Mouse (Mus musculus) stomach, embryonic 16.5 days (tissue): Measurements from ENCODE around the gene Phox2b. TPM values are rescaled to one million over a fixed set of nuclear protein-coding genes. Genes with fewer than 3 reads are reported as not detected.

ENCODE experiments used
- ATAC-seq: fragments of 200-750 bp; cut with Nextera tagmentation; 2 replicates; pipeline ENCODE4 v1.8.0; 2017; ENCODE audit warnings: moderate number of reproducible peaks, moderate TSS enrichment; ENCODE audit not compliant: insufficient read depth, low FRiP score
- H3K27ac ChIP-seq: fragments of 300-500 bp; sonication (generic); 2 replicates; pipeline ENCODE4 v1.5.1; 2014; ENCODE audit warnings: low read length
- H3K27me3 ChIP-seq: fragments of 300-500 bp; sonication (generic); 2 replicates; pipeline ENCODE4 v1.6.1; 2014; ENCODE audit warnings: low read length, control low read depth, mixed read lengths; ENCODE audit not compliant: control insufficient read depth, insufficient read depth
- H3K36me3 ChIP-seq: fragments of 300-500 bp; sonication (generic); 2 replicates; pipeline ENCODE4 v1.6.1; 2014; ENCODE audit warnings: low read length; ENCODE audit not compliant: control insufficient read depth, insufficient read depth
- H3K4me1 ChIP-seq: fragments of 300-500 bp; sonication (generic); 2 replicates; pipeline ENCODE4 v1.6.1; 2014; ENCODE audit warnings: low read length, control low read depth, mixed read lengths; ENCODE audit not compliant: control insufficient read depth, insufficient read depth
- H3K4me2 ChIP-seq: fragments of 300-500 bp; sonication (generic); 2 replicates; pipeline ENCODE4 v1.6.1; 2014; ENCODE audit warnings: low read depth, low read length, mixed read lengths
- H3K4me3 ChIP-seq: fragments of 300-500 bp; sonication (generic); replicated peaks from 2 replicates; pipeline ENCODE4 v1.5.1; 2014; ENCODE audit warnings: mild to moderate bottlenecking, low read length
- H3K9ac ChIP-seq: fragments of 300-500 bp; sonication (generic); 2 replicates; pipeline ENCODE4 v1.6.1; 2014; ENCODE audit warnings: low read length
- H3K9me3 ChIP-seq: fragments of 300-500 bp; sonication (generic); replicated peaks from 2 replicates; pipeline ENCODE4 v1.6.1; 2016; ENCODE audit warnings: low read length, control low read depth; ENCODE audit not compliant: control insufficient read depth
- WGBS: fragments of 180-500 bp; shearing (Covaris S2); extraction: QIAGEN DNeasy Blood & Tissue Kit; methylation state at CpG from one replicate; pipeline ENCODE4 v1.1.7; 2014; 5-methylcytosine and 5-hydroxymethylcytosine counted together
- polyA plus RNA-seq: library from polyadenylated mRNA; unstranded; fragments of >200 nt; fragmentation: Nextera tagmentation; extraction: Ambion mirVana; gene quantifications from 2 replicates; pipeline ENCODE4 v1.2.1, GENCODE M21; 2015

Gene Phox2b
- polyA plus RNA-seq, 1 experiment from 2014 or later = 11.9 TPM

- peak overlapping the region; percentile 46 for H3K4me2 ChIP-seq
- ATAC-seq = no peak
- H3K4me1 ChIP-seq = peaks cover 2% of the 10 kb centered on the region; the same call in 1 of the 2 replicates
- H3K27ac ChIP-seq = peak overlapping the region; percentile 46; the same call in 1 of the 2 replicates
- peak overlapping the region; percentile 35 for H3K9ac ChIP-seq
- under 1% methylated on average over 47 of the region's 47 CpGs for WGBS
- H3K9me3 ChIP-seq = no peaks in the 10 kb centered on the region
- H3K36me3 ChIP-seq = no peaks in the 10 kb centered on the region
- peak overlapping the region; percentile 39 for H3K4me3 ChIP-seq
- H3K27me3 ChIP-seq = peaks cover 84% of the 10 kb centered on the region
Measured at GRCm38 (mm10) chr5:67095651-67096377, 3.3 kb downstream of the Phox2b start.

DNA sequence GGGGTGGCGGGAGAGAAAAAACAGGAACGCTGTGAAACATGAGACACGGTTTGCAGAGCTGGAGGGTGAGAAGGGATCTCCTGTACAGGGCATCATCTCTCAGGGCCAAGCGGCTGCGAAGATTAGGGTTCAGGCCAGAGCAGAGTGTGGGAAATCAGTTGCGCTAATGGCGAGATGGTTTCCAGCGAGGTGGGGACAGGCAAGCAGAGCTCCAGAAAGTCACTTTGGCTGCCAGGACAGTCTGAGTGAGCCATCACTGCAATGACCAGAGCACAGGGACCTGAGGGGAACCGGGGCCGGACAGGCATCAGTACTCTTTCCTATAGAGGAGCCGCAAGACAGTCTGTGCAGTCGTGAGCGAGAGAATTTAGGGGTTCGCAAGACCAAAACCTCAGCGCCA is 3.9 kb downstream of the Phox2b start:
- H3K4me3 ChIP-seq = peak overlapping the region; percentile 9; the same call in 1 of the 2 replicates

GRCm38 (mm10) chr5:67093991-67094390 is 5.1 kb downstream of the Phox2b start:
- no peaks in the 10 kb centered on the region for H3K36me3 ChIP-seq
- H3K4me2 ChIP-seq = no peak overlapping the region
- 16% methylated on average over 2 of the region's 2 CpGs for WGBS
- no peaks in the 10 kb centered on the region for H3K9me3 ChIP-seq
- no peak overlapping the region for H3K9ac ChIP-seq
- no peak overlapping the region for H3K27ac ChIP-seq
- H3K4me3 ChIP-seq = no peak overlapping the region; the same call in 1 of the 2 replicates
- ATAC-seq = no peak
- H3K4me1 ChIP-seq = peaks cover 2% of the 10 kb centered on the region; the same call in 1 of the 2 replicates
- peaks cover 77% of the 10 kb centered on the region for H3K27me3 ChIP-seq

More for the DNA sequence above, 3.9 kb downstream of the Phox2b start:
- H3K27ac ChIP-seq = peak overlapping the region; percentile 26; the same call in 1 of the 2 replicates
- H3K27me3 ChIP-seq = peaks cover 84% of the 10 kb centered on the region
- no peak overlapping the region for H3K9ac ChIP-seq
- no peaks in the 10 kb centered on the region for H3K9me3 ChIP-seq
- no peaks in the 10 kb centered on the region for H3K36me3 ChIP-seq
- whole genome bisulfite sequencing = 3% methylated on average over 15 of the region's 15 CpGs
- peaks cover 2% of the 10 kb centered on the region; the same call in 1 of the 2 replicates for H3K4me1 ChIP-seq
- ATAC-seq = no peak
- H3K4me2 ChIP-seq = no peak overlapping the region

- peaks cover 62% of the 10 kb centered on the region for H3K27me3 ChIP-seq
- WGBS = 12% methylated on average over 4 of the region's 4 CpGs
- no peak for ATAC-seq
Measured at GRCm38 (mm10) chr5:67091766-67092165, 7.3 kb downstream of the Phox2b start.

GRCm38 (mm10) chr5:67090856-67091255 is 8.2 kb downstream of the Phox2b start:
- ATAC-seq = no peak
- no peaks in the 10 kb centered on the region for H3K36me3 ChIP-seq
- WGBS = 59% methylated on average over 5 of the region's 5 CpGs
- H3K4me1 ChIP-seq = peaks cover under 1% of the 10 kb centered on the region; the same call in 1 of the 2 replicates
- no peak overlapping the region for H3K4me3 ChIP-seq
- no peak overlapping the region for H3K27ac ChIP-seq
- H3K4me2 ChIP-seq = no peak overlapping the region
- H3K27me3 ChIP-seq = peaks cover 56% of the 10 kb centered on the region
- no peaks in the 10 kb centered on the region for H3K9me3 ChIP-seq
- no peak overlapping the region for H3K9ac ChIP-seq

More at GRCm38 (mm10) chr5:67091766-67092165, 7.3 kb downstream of the Phox2b start:
- H3K4me2 ChIP-seq = no peak overlapping the region
- no peak overlapping the region for H3K27ac ChIP-seq
- peaks cover 2% of the 10 kb centered on the region; the same call in 1 of the 2 replicates for H3K4me1 ChIP-seq
- H3K9ac ChIP-seq = no peak overlapping the region
- no peaks in the 10 kb centered on the region for H3K9me3 ChIP-seq
- no peaks in the 10 kb centered on the region for H3K36me3 ChIP-seq
- H3K4me3 ChIP-seq = no peak overlapping the region

DNA sequence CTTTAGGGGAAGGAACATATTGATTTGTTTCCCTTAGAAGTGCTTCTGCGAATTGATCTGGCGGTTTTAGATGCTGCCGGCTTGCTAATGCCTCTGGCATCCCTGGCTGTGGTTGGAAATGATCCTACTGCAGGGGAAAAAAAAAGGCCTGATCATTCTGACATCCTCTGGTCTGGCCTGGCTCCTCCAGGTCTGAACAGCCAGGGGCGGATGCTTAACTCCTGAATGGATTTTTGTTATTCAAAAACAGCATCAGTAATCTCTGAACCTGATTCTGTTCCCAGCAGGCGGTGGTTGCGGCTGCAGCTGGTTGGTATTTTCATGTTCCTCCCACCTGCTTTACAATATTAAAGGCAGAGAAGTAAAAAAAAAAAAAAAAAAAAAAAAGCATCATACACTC is 16.0 kb downstream of the Phox2b start:
- 37% methylated on average over 6 of the region's 6 CpGs for WGBS
- 0 out of 2 replicates have a peak, but pooled peaks cover 8% of the 10 kb centered on the region for H3K27me3 ChIP-seq

GRCm38 (mm10) chr5:67063596-67063995 is 35.5 kb downstream of the Phox2b start:
- ATAC-seq = no peak
- WGBS = 73% methylated on average over 9 of the region's 9 CpGs

More for the DNA sequence above, 16.0 kb downstream of the Phox2b start:
- H3K4me3 ChIP-seq = no peak overlapping the region
- no peaks in the 10 kb centered on the region for H3K9me3 ChIP-seq
- H3K27ac ChIP-seq = no peak overlapping the region
- no peak for ATAC-seq
- H3K36me3 ChIP-seq = no peaks in the 10 kb centered on the region
- H3K4me1 ChIP-seq = no peaks in the 10 kb centered on the region
- H3K4me2 ChIP-seq = no peak overlapping the region
- H3K9ac ChIP-seq = no peak overlapping the region

DNA sequence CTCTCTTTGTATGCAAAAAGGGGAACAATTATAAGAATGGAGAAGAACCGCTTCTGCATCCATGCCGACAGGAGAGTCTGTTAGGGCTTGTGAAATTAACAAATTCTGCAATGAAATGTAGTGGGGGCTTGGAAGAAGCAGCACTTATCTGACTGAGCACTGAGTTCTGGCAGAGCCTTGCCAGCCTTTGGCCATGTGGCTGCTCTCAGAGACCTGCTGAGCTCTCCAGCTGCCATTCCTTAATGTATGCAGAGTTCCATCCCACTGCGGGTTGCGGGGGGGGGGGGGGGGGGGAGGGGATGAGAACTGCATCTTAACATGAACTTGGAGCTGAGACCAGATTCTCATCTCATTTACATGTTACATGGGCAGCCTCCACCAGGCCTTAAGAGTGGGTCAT is 38.6 kb downstream of the Phox2b start:
- Histone ChIP-seq H3K9ac (no peak overlapping the region), H3K36me3 (no peaks in the 10 kb centered on the region), H3K27me3 (no peaks in the 10 kb centered on the region), H3K27ac (no peak overlapping the region), H3K4me3 (no peak overlapping the region), H3K4me1 (no peaks in the 10 kb centered on the region), H3K4me2 (no peak overlapping the region), H3K9me3 (no peaks in the 10 kb centered on the region)
- WGBS = 53% methylated on average over 3 of the region's 4 CpGs
- ATAC-seq = no peak

More at GRCm38 (mm10) chr5:67063596-67063995, 35.5 kb downstream of the Phox2b start:
- H3K4me1 ChIP-seq = no peaks in the 10 kb centered on the region
- no peaks in the 10 kb centered on the region for H3K36me3 ChIP-seq
- H3K9me3 ChIP-seq = no peaks in the 10 kb centered on the region
- no peak overlapping the region for H3K27ac ChIP-seq
- no peak overlapping the region for H3K4me2 ChIP-seq
- H3K4me3 ChIP-seq = no peak overlapping the region
- H3K27me3 ChIP-seq = no peaks in the 10 kb centered on the region
- H3K9ac ChIP-seq = no peak overlapping the region

DNA sequence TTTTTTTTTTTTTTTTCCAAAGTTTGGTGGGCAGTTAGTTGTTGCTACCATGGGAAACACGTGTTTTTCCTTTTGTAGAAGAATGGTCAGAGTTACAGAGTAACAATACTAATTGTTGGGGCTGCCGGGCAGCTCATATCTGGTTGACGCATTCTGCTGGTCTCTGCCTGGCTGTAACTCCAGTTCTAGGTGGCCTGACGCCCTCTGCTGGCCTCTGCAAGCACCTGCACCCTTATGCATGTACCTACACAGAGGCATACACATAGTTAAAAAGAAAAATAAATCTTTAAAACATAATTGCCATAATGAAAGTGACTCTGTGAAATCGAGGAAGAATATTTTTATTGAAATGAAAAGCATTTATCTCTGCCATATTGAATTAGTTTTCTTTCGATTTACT is 41.3 kb downstream of the Phox2b start:
- Histone ChIP-seq H3K4me3 (no peak overlapping the region), H3K9ac (no peak overlapping the region), H3K9me3 (no peaks in the 10 kb centered on the region), H3K4me2 (no peak overlapping the region), H3K4me1 (no peaks in the 10 kb centered on the region), H3K27me3 (no peaks in the 10 kb centered on the region), H3K27ac (no peak overlapping the region), H3K36me3 (no peaks in the 10 kb centered on the region)
- ATAC-seq = no peak
- 86% methylated on average over 6 of the region's 6 CpGs for WGBS
